Mouse (Mus musculus): ENCODE measurements around the gene Trp53inp2. TPM values are rescaled to one million over a fixed set of nuclear protein-coding genes. Genes with fewer than 3 reads are reported as not detected.

The Trp53inp2 gene
- polyA plus RNA-seq, 1 experiment = 0.51 TPM

DNA sequence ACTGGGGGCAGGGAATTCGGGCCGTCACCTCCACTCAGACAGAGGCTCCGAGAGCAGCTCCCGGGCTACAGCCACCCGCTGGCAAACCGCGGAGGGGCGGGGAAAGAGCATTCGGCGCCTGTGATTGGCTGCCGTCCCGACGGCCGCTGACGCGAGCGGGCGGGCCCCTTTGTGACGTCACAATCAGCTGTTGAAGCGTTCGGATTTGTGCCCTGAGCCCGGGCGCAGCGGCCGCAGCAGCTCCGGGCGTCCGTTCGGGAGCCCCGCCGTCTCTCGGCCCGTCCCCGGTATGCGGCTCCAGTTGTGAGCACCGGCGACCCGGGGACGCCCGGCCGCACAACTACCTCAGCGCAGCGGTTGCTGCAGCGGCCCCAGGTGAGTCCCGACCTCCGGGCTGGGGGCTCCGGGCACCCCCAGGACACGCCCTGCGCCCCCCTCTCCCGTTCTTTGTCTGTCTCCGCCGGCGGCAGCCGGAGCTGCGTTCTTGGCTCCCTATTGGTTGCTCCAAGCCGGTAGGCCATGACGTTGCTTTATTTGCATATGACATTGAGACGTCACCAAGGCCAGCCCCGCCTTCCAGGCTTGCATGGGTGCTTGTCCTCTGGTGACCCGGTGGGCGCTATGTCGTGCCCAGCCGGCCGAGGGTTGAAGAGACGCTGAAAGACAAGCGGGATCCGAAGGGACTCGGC, 928 bp downstream of the Trp53inp2 start:
- H3K9me3 ChIP-seq (ENCODE audit: control insufficient read depth, low read length) = no peaks in the 10 kb centered on the region
- no peak for TF ChIP-seq TAL1 (IDR thresholded peaks at IDR 0.05; ENCODE audit: low read length)
- TF ChIP-seq GATA1 (IDR thresholded peaks at IDR 0.05; ENCODE audit: low read length) = no peak

DNA sequence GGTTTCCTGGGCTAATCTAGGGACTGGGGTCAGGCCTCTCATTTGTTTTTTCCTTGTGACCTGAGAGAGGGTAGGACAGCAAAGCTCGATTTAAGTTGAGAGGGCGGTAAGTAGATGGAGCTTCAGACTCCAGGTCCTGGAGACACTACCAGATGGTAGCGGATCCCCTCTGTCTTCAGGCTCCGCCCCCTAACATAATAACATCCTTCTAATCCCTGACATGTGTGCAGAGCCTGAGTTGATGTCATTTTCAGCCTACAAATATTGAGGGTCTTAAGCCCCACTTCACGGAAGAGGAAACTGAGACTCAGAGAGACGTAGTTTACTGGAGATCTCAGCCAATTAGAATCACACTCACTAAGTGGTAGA, 1.5 kb downstream of the Trp53inp2 start:
- no peaks in the 10 kb centered on the region; the same call in 1 of the 2 replicates for H3K36me3 ChIP-seq (ENCODE audit: control insufficient read depth)
- H3K27me3 ChIP-seq (ENCODE audit: control insufficient read depth) = peaks cover 28% of the 10 kb centered on the region
- peaks cover 17% of the 10 kb centered on the region for H3K4me1 ChIP-seq (ENCODE audit: control insufficient read depth)
- H3K4me3 ChIP-seq (replicated peaks) = peak overlapping the region; percentile 81
- H3K9me3 ChIP-seq (ENCODE audit: control insufficient read depth, low read length) = no peaks in the 10 kb centered on the region
- no peak for TF ChIP-seq TAL1 (IDR thresholded peaks at IDR 0.05; ENCODE audit: low read length)
- no peak for TF ChIP-seq GATA1 (IDR thresholded peaks at IDR 0.05; ENCODE audit: low read length)

More for the DNA sequence above, 928 bp downstream of the Trp53inp2 start:
- Histone ChIP-seq H3K36me3 (ENCODE audit: control insufficient read depth) (no peaks in the 10 kb centered on the region; the same call in 1 of the 2 replicates), H3K27me3 (ENCODE audit: control insufficient read depth) (peaks cover 28% of the 10 kb centered on the region), H3K4me1 (ENCODE audit: control insufficient read depth) (peaks cover 17% of the 10 kb centered on the region), H3K4me3 (replicated peaks) (peak overlapping the region; percentile 81)

DNA sequence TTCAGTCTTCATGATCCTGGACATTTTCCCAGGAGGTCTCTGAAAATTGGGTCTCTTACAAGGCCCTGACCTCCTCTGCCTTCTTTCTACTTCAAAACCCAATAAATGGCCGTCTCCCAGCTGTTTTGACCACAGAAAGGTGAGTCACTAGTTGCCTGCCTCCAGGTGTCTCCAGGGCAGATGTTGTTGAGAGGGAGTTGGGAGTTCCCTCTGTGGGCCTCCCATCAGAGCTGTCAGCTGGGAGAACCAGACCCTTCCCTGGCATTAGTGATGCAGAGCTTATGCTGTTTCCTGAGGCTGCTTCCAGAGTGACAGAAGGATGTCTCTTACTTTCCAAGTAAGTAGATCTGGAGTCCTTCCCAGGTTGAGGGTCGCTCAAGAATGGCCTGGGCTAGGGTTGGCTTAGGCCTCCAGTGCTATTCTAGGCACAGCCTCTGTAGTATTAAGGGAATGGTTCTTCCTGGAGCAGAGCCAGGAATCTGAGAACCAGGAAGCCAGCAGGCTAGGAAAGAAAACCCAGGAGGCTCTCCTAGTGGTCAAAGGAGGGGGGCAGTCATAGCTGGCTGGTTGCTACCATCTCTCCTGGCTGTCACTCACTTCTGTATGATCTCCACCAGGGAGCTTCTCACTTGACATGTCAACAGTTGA, 2.1 kb downstream of the Trp53inp2 start:
- no peak for TF ChIP-seq GATA1 (IDR thresholded peaks at IDR 0.05; ENCODE audit: low read length)
- TF ChIP-seq TAL1 (IDR thresholded peaks at IDR 0.05; ENCODE audit: low read length) = no peak
- Histone ChIP-seq H3K36me3 (ENCODE audit: control insufficient read depth) (peaks cover 2% of the 10 kb centered on the region; the same call in 1 of the 2 replicates), H3K9me3 (ENCODE audit: control insufficient read depth, low read length) (no peaks in the 10 kb centered on the region), H3K27me3 (ENCODE audit: control insufficient read depth) (peaks cover 28% of the 10 kb centered on the region), H3K4me3 (replicated peaks) (no peak overlapping the region), H3K4me1 (ENCODE audit: control insufficient read depth) (peaks cover 17% of the 10 kb centered on the region)

DNA sequence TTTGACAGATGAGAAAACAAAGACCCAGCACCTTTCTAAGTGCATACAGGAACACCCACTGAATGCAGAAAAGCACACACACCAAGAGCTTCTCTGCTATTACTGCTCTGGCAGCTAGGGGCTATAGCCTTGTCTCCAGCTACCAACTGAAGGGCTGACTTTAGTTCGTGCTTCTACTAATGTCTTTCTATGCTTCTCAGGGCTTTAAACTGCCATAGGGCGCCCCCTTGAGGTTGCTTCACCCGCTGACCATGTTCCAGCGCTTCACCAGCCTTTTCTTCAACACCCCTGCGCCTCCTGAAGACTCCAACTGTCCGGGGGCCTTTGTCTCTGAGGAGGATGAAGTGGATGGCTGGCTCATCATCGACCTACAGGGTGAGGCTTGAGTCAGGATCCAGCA, 4.2 kb downstream of the Trp53inp2 start:
- peaks cover 10% of the 10 kb centered on the region for H3K36me3 ChIP-seq (ENCODE audit: control insufficient read depth)
- TF ChIP-seq GATA1 (IDR thresholded peaks at IDR 0.05; ENCODE audit: low read length) (no peak), TAL1 (IDR thresholded peaks at IDR 0.05; ENCODE audit: low read length) (no peak)
- H3K27me3 ChIP-seq (ENCODE audit: control insufficient read depth) = peaks cover 16% of the 10 kb centered on the region
- H3K4me1 ChIP-seq (ENCODE audit: control insufficient read depth) = peaks cover 17% of the 10 kb centered on the region
- H3K9me3 ChIP-seq (ENCODE audit: control insufficient read depth, low read length) = no peaks in the 10 kb centered on the region
- H3K4me3 ChIP-seq (replicated peaks) = no peak overlapping the region

DNA sequence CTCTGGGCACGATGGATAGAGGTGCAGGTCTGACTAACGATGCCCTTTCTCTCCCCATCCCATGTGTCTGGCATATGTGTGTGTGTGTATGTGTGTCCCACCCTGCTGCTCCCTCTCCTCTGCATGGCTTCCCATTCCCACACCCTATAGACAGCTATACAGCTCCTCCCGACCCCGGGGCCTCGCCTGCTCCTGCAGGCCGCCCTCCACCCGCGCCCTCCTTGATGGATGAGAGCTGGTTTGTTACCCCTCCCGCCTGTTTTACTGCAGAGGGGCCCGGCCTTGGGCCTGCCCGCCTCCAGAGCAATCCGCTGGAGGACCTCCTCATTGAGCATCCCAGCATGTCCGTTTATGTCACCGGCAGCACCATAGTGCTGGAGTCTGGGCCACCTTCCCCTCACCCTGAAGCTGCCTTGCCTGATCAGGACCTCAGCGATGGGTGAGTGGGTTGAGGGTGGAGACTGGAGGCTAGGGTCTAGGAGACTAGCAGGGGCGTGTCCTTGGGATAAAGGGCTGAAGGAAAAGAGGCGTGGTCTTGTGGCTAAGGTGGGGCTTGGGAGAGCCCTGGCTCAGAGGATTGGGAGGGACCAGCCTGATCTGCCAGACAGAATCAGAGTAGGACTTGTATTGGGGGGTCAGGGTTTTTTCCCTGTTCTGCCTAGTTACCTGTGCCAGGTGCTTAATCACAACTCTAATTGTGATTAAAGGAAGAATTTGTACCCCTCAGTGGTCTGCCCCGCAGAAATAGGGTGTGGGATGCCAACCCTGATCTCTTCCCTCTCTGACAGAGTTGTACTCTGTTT, 5.1 kb downstream of the Trp53inp2 start:
- no peak for TF ChIP-seq TAL1 (IDR thresholded peaks at IDR 0.05; ENCODE audit: low read length)
- TF ChIP-seq GATA1 (IDR thresholded peaks at IDR 0.05; ENCODE audit: low read length) = no peak

DNA sequence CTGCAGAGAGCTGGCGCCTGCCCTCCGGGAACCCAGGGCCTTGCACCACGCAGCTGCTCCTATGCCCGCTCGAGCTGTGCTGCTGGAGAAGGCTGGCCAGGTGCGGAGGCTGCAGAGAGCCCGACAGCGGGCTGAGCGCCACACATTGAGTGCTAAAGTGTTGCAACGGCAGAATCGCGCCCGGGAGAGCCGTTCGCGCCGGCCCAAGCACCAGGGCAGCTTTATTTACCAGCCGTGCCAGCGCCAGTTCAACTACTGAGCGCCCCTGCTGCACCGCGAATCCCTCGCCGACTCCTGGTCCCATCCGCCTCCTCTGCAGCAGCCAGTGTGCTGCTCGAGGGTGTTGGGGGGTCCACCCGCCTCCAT, 5.7 kb downstream of the Trp53inp2 start:
- Histone ChIP-seq H3K27me3 (ENCODE audit: control insufficient read depth) (peaks cover 4% of the 10 kb centered on the region; the same call in 1 of the 2 replicates), H3K9me3 (ENCODE audit: control insufficient read depth, low read length) (no peaks in the 10 kb centered on the region), H3K4me3 (replicated peaks) (no peak overlapping the region), H3K36me3 (ENCODE audit: control insufficient read depth) (peaks cover 21% of the 10 kb centered on the region), H3K4me1 (ENCODE audit: control insufficient read depth) (peaks cover 9% of the 10 kb centered on the region)
- TF ChIP-seq TAL1 (IDR thresholded peaks at IDR 0.05; ENCODE audit: low read length) (no peak), GATA1 (IDR thresholded peaks at IDR 0.05; ENCODE audit: low read length) (no peak)

More for the DNA sequence above, 5.1 kb downstream of the Trp53inp2 start:
- peaks cover 8% of the 10 kb centered on the region for H3K27me3 ChIP-seq (ENCODE audit: control insufficient read depth)
- H3K36me3 ChIP-seq (ENCODE audit: control insufficient read depth) = peaks cover 15% of the 10 kb centered on the region
- no peak overlapping the region for H3K4me3 ChIP-seq (replicated peaks)
- H3K4me1 ChIP-seq (ENCODE audit: control insufficient read depth) = peaks cover 15% of the 10 kb centered on the region
- no peaks in the 10 kb centered on the region for H3K9me3 ChIP-seq (ENCODE audit: control insufficient read depth, low read length)

DNA sequence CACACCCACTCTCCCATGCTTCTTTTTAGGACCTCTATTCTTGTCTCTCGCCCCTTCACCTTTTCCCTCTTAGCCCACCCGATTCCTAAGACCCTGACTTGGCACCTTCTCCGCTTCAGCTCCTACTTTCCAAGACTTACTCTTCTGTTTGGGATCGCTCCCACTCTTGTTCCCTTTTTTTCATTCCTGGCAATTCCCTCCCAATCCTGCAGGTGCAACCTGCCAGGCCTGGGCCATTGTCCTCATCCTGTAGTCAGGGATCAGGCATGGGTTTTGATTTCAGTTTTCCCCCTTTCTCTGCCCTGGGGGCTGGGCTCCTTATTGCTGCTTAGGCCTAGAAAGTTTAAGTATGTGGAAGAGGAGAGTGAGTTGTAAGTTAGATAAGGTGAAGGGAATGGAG, 6.2 kb downstream of the Trp53inp2 start:
- no peak overlapping the region for H3K4me3 ChIP-seq (replicated peaks)
- peaks cover 22% of the 10 kb centered on the region for H3K36me3 ChIP-seq (ENCODE audit: control insufficient read depth)
- H3K4me1 ChIP-seq (ENCODE audit: control insufficient read depth) = peaks cover 6% of the 10 kb centered on the region
- H3K27me3 ChIP-seq (ENCODE audit: control insufficient read depth) = peaks cover 4% of the 10 kb centered on the region; the same call in 1 of the 2 replicates
- no peak for TF ChIP-seq TAL1 (IDR thresholded peaks at IDR 0.05; ENCODE audit: low read length)
- H3K9me3 ChIP-seq (ENCODE audit: control insufficient read depth, low read length) = no peaks in the 10 kb centered on the region

DNA sequence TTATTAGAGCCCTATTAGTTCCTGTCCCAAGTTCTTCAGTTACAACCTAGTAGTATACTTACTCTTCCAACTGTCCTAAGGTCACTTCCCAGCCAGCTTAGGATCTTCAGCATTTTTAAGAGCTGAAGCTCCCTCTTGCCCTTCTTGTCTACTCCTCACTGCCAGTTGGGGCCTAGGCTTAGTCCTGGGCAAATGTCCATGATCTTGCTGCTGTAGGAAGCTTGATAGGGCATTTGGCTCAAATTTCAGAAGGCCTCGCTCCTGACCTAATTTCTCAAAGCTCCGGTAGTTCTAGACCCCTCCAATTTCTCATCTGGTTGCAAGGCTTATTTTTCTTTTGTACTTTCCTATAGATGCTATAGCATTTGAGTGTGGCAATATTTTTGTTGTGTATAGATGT, 7.7 kb downstream of the Trp53inp2 start:
- no peaks in the 10 kb centered on the region; the same call in 1 of the 2 replicates for H3K4me1 ChIP-seq (ENCODE audit: control insufficient read depth)
- peaks cover 4% of the 10 kb centered on the region; the same call in 1 of the 2 replicates for H3K27me3 ChIP-seq (ENCODE audit: control insufficient read depth)
- peaks cover 28% of the 10 kb centered on the region for H3K36me3 ChIP-seq (ENCODE audit: control insufficient read depth)
- TF ChIP-seq TAL1 (IDR thresholded peaks at IDR 0.05; ENCODE audit: low read length) (no peak), GATA1 (IDR thresholded peaks at IDR 0.05; ENCODE audit: low read length) (no peak)
- H3K4me3 ChIP-seq (replicated peaks) = no peak overlapping the region
- H3K9me3 ChIP-seq (ENCODE audit: control insufficient read depth, low read length) = no peaks in the 10 kb centered on the region

DNA sequence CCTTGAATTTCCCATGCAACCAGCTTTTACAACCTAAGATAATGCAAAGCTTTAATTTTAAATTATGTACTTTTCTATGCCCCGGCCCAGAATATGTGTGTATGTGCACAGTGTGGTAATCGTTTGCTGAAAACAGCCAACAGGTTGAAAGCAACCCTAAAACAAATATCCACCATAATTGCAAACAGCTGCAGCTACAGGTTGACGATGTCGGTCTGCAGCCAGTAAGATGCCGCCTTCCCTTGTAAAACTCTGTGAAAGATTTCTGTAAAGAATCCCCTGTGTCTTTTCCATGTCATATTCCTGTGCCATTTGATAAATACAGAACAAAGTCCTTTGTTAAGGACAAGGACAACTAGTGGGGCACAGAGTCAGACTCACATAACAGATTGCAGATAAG, 13.7 kb downstream of the Trp53inp2 start:
- H3K27me3 ChIP-seq (ENCODE audit: control insufficient read depth) = no peaks in the 10 kb centered on the region
- no peak overlapping the region for H3K4me3 ChIP-seq (replicated peaks)
- no peaks in the 10 kb centered on the region for H3K9me3 ChIP-seq (ENCODE audit: control insufficient read depth, low read length)
- H3K36me3 ChIP-seq (ENCODE audit: control insufficient read depth) = peaks cover 47% of the 10 kb centered on the region
- TF ChIP-seq GATA1 (IDR thresholded peaks at IDR 0.05; ENCODE audit: low read length) = no peak
- TF ChIP-seq TAL1 (IDR thresholded peaks at IDR 0.05; ENCODE audit: low read length) = no peak
- H3K4me1 ChIP-seq (ENCODE audit: control insufficient read depth) = no peaks in the 10 kb centered on the region
